Mouse (Mus musculus) gonadal fat pad, adult 2 months (tissue): Measurements from ENCODE around the gene Ttll9. TPM values are rescaled to one million over a fixed set of nuclear protein-coding genes. Genes with fewer than 3 reads are reported as not detected.

Experiments used
- DNase-seq: peaks from one replicate; pipeline ENCODE4 v3.0.0-alpha.2; 2012; ENCODE audit warnings: low read depth
- polyA plus RNA-seq: library from polyadenylated mRNA; depleted of rRNA; stranded (reverse); fragments of >200 nt; gene quantifications from 2 replicates; pipeline ENCODE4 v1.2.3, GENCODE M21; 2012

Ttll9 gene
- polyA plus RNA-seq, 1 experiment: 8.4 TPM

DNA sequence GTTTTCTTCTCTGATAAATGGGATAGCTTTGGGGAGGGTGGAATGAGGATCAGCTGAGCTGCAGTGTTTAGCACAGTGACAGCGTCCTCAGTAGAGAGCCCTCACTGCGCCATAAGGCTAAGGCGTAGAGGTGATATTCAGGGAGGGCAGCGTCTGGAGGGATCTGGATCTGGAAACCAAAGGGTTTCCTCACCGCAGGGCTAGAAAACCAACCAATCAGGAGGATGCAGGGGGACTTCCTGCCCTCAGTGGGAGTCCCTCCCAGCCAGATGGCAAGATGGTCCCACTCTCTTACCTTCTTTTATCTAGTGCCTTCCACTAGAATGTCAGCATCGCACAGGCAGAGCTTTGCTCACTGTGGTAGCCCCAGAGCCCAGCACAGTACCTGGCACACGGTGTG, 20.5 kb upstream of the Ttll9 start:
- no peak for DNase-seq

DNA sequence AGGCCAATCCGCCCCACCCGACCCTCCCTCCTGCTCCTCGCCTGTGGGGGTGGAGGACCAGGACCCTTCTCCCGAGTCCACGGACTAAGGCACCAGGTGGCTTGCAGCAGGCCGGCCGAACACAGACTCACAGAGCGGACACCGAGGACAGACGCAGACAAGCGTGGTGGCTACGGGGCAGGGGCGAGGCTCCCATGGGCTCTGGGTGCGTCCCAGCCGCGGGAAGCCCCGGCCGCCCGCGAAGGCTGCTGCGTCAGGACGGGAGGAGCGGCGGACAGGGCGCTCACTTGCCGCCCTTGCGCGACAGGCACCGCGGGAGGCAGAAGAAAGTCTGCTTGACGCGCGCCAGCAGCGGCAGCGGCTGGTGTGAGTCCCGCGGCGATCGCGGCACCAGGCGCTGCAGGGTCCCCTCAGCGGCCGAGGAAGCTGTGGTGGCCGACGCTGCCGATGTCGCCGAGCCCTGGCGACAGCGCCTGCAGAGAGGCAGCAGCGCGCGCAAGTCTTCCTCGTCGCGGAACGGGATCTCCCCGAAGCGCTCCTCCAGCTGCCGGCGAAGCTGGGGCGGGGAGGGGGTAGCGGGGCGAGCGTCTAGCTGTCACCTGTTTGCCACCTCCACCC, 19.3 kb upstream of the Ttll9 start:
- DNase-seq: no peak

DNA sequence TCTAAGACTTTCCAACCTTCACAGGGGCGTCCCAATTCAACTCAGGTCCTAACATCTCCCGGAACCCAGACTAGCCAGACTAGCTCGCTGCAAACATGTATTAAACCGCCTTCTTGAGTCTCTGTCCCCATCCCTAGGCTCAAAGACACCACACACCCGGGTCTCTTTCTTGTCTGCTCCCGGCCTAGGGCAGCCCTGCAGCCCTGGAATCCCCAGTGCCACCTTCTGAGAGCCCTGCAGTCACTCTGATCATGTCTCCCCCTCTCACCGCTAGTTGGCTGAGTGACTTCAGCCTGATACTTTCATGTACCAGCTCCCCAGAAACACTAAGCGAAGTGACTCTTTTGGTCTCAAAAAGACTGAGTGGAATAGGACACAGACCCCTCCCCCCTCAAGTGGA, 18.7 kb upstream of the Ttll9 start:
- no peak for DNase-seq

DNA sequence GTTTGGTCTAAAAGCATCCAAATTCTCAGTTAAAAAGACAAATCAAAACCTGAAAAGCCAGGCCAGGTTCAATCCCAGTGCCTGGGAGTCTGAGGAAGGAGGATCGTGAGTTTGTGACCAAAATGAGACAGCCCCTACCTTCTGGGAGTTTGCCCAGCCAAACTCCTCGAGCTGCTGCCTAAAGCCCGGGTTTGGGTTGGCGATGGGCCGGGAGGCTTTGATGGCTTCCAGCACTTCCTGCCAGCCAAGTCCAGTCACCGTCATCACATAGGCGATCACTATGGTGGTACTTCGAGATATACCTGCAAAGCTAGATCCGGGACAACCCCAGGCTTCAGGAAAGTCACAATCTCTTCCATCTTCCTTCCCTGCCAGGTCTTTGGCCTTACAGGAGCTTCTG, 18.3 kb upstream of the Ttll9 start:
- no peak for DNase-seq

DNA sequence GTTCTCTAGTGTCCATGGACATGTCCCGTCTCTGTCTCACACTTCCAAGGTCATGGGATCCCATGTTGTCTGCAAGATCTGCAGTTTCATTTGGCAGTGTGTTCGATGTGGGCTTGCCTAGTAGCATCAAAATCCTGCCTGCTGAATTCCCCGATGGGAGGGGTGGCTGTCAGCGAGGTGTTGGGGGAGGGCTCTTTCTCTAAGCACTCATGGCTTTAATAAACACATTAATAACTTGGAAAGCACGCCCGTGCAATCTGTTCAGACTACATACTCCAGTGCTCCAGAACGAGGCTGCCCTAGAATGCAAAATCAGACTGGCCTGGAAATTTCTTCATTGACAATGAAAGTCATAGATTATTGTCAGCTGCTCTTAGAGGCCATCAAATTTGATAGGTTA, 15.2 kb upstream of the Ttll9 start:
- DNase-seq: no peak

DNA sequence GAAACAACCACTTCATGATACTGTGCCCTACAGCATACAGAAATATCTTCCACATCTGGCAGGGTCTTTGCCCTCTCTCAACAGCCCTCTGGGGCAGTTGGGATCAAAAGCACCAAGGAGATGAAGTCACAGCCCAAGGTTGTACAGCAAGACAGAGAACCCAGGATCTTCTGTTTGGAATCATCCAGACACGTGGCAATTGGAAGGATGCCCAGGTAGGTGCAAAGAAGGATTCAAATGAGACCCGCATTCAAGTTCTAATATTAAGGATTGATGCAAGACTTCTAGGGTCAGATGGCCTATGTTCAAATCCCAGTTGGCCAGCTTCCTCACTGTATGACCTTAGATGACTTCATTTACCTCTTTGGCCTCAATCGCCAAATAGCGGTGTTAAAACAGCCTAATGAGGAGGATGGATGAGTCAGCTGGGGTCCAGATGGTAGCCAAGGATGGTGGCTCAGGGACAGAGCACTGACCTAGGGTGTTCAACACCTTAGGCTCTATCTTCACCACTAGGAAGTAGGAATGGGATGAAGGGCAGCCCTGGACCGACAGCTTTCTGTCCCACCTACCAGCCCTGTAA, 13.8 kb upstream of the Ttll9 start:
- no peak for DNase-seq

DNA sequence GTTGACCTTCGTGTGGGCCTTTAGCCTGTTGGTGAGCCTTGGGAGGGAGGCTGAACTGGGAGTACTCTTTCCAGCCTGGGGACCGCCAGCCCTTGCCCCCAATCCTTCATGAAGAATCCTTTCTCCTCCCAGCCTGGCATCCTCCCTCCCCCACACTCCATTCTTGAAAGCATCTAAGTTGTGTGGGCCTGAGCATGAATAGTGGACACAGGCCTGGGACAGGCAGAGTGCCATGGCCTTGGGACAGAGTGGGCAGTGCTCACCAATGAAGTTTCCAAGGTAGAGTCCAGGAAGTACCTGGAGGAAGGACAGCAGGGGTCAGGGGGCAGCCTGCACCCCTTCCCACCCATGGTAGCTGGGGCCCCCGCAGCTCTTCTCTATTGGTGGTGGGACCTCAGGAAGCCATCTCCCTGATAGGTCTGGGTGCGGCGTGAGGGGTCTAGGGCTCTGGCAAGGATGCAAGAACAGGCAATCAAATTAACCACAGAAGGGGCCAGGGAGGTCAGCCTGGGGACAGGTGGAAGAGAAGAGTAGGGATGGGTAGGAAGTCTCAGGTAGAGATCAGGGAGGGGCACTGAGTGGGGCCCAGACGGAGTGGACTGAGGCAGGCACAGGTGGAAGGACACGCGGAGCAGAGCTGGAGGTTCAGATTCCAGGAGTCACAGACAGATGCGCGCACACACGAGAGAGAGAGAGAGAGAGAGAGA, 11.8 kb upstream of the Ttll9 start:
- DNase-seq: no peak

DNA sequence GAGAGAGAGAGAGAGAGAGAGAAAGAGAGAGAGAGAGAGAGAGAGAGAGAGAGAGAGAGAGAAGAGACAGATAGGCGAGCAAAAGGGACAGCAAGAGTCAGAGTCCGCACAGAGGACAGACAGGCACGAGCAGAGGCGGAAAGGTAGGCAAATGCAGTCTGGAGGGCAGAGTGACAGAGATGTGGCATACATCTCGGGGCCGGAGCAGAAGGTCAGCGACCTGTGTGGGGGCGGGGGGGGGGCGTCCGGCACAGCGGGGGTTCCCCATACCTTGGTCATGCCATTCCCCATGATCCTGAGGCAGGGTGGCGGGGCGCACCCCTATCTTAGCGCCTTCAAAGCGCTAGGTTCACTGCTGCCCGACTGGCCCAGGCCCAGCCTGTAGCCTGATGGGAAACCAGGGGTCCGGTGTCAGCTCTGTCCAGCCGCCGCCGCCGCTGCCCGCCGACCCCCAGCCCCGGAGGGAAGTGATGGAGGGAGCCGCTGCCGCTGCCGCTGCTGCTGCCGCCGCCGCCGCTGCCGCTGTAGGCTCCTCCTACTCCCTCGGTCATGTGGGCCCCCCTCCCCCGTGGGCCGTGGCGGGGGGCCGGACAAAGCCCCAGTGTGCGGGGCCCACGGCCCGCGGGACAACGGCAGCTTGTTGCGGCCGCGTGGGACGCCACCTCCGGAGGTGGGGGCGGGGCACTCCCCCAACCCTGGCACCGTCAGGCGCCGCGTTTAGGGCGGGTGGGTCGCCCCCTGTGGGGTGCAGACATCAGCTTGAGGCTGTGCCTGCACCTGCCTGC, 11.0 kb upstream of the Ttll9 start, which contains the start of gene Dusp15:
Dusp15 (minus strand) TSS at position 634 of the 785 bp plus-strand sequence.
- no peak for DNase-seq

DNA sequence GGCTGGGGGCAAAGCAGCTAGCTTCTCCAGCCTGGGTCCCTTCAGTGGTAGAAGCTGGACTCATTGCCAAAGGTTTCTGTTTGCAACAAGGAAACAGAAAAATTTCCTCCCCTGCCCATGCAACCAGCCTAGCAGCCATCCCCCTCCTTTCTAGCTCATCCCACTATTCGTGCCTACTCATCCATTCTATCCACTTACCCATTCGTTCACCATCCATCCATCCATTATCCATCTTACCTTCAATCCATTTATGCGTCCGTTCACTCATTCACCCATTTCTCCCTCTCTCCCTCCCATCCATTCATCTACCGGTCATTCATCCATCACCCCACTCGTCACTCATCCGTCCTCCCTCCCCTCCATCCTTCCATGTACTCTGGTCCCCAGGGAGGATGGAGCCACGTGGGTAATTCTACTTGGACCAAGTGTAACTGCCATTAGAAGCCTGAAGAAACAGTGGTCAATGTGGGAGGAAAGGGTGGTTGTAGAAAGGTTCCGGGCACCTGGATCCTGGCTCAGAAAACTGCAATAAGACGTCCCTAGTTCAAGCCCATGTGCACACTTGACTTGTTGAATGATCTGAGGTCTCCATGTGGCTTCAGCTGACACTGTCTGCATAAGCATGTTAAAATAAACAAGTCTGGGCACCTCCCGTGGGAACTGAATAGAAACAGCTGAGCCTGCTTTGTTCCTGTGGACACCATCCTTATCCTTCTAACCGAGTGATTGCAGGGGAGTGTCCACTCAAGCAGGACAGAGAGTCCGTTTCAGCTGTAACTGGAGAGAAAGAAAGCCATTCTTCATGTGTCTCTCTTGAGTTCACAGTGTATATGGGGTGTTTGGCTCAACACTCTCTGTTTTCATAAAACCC, 10.2 kb upstream of the Ttll9 start:
- no peak for DNase-seq

DNA sequence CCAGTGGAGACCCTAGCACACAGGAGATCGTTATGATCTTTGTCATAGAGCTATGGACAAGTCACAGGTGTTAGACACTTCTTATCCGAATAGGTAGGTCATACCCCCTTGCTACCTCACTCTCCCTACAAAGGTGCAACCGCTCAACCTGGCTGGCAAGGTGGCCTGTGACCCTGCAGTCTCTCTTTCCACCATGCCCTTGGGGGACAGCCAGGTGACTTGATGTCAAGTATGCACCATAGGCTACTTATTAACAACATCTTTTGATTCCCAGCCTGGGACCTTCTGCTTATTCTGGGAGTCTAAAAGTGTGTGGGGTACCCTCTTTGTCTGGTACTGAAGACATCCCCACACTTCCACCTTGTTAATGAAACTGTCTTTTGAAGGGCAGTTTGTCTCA, 4.2 kb upstream of the Ttll9 start:
- DNase-seq: no peak

DNA sequence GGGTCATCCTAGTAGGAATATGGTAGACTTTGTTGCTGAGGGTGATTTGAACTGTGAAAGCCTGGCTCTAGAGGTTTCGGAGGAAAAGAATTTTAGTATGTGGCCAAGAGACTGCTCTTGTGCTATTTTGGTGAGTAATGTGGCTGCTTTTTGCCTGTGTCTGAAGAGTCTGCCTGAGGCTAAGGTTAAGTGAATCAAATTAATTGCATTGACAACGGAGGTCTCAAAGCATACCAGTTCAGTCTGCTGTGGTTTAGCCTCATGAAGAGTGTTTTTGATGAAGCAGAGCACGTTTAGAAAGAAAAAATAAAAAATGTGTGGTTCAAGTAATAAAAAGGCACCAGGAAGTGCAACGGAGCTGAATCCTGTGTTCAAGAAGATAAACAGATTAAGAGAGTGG, 3.3 kb downstream of the Ttll9 start:
- no peak for DNase-seq

DNA sequence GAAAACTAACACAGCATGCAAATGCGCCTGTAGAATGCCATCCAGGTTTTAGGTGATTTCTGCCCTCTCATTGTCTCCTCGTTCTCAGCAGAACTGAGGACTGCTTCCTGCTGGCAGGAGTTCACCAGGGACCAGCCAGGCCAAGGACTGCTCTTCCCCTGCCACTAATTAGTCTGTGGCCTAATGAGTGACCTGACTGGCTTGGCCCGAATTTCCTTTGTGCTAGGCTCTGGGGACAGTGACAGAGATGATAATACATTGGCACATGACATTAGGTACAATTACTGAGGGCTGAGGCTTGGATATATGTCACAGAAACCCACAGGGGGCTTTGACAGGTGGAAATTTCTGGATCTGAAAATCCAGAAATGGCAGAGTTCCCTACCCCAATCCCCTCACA, 14.7 kb downstream of the Ttll9 start:
- no peak for DNase-seq

DNA sequence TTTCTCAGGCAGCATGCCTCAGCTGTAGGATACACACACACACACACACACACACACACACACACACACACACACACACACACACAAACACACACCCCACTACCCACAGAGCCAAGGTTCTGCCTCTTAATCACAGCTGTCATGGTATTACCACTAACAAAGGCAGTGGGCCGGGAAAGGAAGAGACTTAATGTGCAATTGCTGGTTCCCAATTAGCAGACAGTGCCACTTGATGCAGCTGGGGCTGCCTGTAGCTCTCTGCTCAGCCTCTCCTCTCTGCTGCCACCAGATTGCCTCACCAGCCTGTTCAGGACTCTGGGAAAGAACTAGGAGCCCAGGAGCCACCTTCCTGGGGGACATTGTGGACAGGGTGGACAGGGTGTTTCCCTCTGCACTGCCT, 23.3 kb downstream of the Ttll9 start:
- DNase-seq: no peak

DNA sequence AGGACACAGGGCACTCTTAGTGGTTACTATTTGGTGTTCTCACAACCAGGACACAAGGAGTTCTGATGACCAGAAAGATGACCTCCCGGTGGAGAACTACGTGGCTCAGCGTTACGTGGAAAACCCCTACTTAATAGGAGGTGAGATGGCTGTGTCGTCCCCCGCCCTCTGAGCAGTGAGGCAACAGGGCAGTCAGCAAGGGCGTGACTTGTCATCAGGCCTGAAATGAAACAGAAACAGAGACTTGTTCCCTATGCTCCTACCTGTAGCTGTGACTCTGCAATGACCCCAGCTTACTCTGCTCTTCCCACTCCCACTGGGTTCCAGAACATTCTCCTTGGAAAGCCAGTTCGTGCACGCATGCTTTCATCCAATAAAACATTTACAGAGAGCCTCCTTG, 29.2 kb downstream of the Ttll9 start:
- DNase-seq: no peak

DNA sequence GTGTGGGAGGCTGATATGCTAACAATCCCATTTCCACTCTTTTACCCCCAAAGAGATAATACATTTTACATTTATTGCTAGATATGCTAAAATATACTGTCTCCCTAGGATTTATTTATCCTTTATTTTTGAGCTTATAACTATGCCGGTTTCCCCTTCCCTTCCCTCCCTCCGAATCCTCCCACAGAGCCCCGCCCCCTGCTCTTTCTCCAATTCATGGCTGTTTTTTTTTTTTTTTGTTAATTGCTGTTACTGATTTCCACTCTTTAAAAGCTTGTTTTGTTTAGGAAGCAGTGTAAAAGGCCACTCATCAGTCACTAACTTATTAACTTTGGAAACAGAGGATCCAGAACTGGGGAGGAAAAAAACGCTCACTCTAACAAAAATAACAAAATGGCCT, 34.8 kb downstream of the Ttll9 start:
- DNase-seq: no peak

DNA sequence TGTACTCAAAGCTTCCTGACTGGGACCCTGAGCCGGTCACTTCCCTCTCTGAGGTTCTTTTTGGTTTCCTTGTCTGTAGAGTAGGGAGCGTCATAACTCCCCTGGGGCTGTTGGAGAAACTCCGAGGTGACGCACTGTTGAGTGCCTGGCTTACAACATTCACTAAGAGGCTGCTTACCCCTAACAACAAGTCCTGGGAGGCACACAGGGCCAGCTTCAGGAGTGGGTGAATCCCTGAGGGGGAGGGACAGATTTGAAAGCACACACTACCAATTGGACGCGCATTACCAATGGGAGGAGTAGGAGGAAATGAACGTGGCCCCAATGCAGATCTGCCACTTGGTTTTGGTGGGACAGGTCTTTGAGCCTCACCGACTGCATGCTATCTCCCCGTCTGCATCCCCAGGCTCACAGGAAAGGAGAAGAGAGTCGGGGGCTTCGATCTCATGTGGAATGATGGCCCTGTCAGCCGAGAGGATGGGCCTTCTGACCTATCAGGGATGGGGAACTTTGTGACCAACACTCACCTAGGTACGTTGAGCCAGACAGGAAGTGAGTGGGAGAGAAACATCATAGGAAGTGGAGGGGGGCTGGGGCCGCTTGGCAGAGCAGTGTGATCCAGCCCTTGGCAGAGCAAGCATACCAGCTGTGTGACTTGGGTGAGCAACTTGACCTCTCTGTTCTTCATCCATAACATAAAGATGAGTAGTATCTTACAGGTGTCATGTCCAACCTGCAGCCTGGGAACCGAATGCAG, 40.4 kb downstream of the Ttll9 start:
- DNase-seq: no peak

DNA sequence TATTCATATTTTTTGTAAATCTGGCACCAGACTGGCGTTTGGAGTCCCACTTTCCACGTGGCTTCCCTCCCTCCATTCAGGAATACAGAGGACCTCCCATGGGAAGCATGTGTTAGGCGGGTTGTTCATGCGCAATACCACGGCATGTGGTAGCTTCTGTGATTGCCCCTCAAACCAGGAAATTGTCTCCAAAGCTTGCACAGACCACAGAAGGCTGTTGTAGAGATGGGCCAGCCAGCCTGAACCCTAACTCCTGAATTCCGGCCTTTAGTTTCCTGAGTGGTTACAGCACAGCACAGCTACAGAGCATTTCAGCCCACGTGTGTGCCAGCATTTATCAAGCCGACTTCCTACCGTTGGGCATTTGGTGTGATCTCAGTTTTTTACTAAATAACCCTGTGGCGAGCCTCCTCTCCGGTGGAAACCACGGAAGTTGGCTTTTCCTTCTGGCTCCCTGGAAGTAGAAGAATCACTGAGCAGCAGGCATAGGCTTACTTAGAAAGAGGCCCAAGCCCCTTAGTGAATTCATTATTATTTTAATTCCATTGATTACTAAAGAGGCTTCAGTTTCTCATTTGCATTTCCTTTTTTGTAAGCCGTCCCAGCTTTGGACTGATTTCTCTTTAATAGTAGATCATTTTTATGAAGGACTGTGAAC, 41.5 kb downstream of the Ttll9 start:
- DNase-seq: no peak

DNA sequence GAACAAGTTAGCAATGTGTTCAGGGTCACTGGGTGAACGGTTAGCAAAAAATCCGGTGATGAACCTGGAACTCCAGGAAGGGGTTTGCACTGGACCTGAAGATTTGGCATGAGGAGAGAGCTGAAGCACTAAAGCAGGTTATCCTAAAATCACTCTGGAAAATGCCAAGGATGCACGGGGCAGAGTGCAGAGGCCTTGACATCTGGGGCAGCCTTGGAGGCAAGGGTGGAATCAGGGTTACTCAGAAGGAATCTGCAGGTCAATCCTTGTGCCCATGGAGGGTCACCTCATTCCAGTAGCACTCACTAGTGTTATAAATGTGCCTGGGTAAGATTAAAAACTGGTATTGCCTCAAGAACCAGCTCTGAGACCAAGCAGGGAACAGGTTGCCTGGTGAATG, 43.7 kb downstream of the Ttll9 start:
- DNase-seq: no peak

DNA sequence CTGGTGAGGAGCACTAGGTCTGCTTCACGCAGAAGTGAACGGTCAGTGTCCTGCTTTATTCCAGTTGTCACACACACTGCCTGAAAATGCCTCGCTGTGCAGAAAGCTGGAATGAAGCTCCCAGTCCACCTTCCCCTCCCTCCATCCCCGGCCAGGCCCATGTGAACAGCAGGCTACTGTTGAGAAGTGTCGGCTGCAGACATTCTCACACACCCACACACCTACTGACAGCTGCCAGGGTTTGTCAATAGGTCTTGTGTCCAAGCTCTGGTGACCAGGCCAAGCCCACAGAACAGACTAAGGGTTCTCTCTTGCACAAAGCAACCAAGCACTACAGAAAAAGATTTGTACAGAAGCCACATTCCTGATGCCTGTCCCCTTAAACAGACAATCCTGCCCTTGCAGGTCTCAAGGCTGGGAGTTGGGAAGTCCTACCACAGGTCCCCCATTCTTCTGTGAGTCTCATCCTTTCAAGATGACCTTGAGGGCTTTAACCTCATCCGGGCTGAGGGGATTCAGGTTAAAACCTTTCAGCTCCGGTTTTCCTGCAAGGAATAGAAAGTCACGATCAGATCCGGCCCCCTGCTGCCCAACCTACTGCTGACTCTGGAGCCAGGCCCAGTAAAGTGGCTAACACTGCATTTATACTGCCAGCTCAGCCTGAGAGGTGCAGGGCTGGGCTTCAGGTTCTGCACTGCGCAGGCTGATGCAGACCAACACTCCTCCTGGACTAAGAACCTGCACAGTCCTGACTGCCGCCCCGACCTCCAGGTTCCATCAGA, 47.1 kb downstream of the Ttll9 start:
- DNase-seq: no peak
